Mouse (Mus musculus): Measurements from ENCODE around the gene Galnt10. TPM values are rescaled to one million over a fixed set of nuclear protein-coding genes. Genes with fewer than 3 reads are reported as not detected.

The Galnt10 gene
- polyA plus RNA-seq, 1 experiment, result 22.4 TPM

GRCm38 (mm10) chr11:57696207-57696676 is 51.0 kb downstream of the Galnt10 start:
- H3K27ac ChIP-seq (ENCODE audit: insufficient read depth, low read depth, low read length), result no peak overlapping the region
- H3K4me1 ChIP-seq (ENCODE audit: control insufficient read depth, insufficient read depth, low read length), result peaks cover 8% of the 10 kb centered on the region
- no peak overlapping the region for H3K4me3 ChIP-seq (ENCODE audit: insufficient read depth, low read length)
- TF ChIP-seq CTCF (IDR thresholded peaks at IDR 0.05; ENCODE audit: low read depth, low read length), result no peak
- no peak for TF ChIP-seq POLR2A (IDR thresholded peaks at IDR 0.05; ENCODE audit: borderline replicate concordance, low read depth, low read length)

GRCm38 (mm10) chr11:57696807-57697251 is 51.6 kb downstream of the Galnt10 start:
- Histone ChIP-seq H3K27ac (ENCODE audit: insufficient read depth, low read depth, low read length) (no peak overlapping the region), H3K4me3 (ENCODE audit: insufficient read depth, low read length) (no peak overlapping the region), H3K4me1 (ENCODE audit: control insufficient read depth, insufficient read depth, low read length) (peaks cover 8% of the 10 kb centered on the region)
- TF ChIP-seq CTCF (IDR thresholded peaks at IDR 0.05; ENCODE audit: low read depth, low read length) (no peak), POLR2A (IDR thresholded peaks at IDR 0.05; ENCODE audit: borderline replicate concordance, low read depth, low read length) (no peak)

- Histone ChIP-seq H3K27ac (ENCODE audit: insufficient read depth, low read depth, low read length) (no peak overlapping the region), H3K4me1 (ENCODE audit: control insufficient read depth, insufficient read depth, low read length) (peaks cover 8% of the 10 kb centered on the region), H3K4me3 (ENCODE audit: insufficient read depth, low read length) (no peak overlapping the region)
- TF ChIP-seq CTCF (IDR thresholded peaks at IDR 0.05; ENCODE audit: low read depth, low read length) (no peak), POLR2A (IDR thresholded peaks at IDR 0.05; ENCODE audit: borderline replicate concordance, low read depth, low read length) (no peak)
Measured at GRCm38 (mm10) chr11:57700114-57700513, 54.9 kb downstream of the Galnt10 start.

GRCm38 (mm10) chr11:57701193-57701925 is 56.1 kb downstream of the Galnt10 start:
- Histone ChIP-seq H3K4me3 (ENCODE audit: insufficient read depth, low read length) (no peak overlapping the region), H3K27ac (ENCODE audit: insufficient read depth, low read depth, low read length) (no peak overlapping the region)

GRCm38 (mm10) chr11:57701956-57702355 is 56.7 kb downstream of the Galnt10 start:
- TF ChIP-seq POLR2A (IDR thresholded peaks at IDR 0.05; ENCODE audit: borderline replicate concordance, low read depth, low read length), result no peak
- TF ChIP-seq CTCF (IDR thresholded peaks at IDR 0.05; ENCODE audit: low read depth, low read length), result no peak
- Histone ChIP-seq H3K4me3 (ENCODE audit: insufficient read depth, low read length) (no peak overlapping the region), H3K4me1 (ENCODE audit: control insufficient read depth, insufficient read depth, low read length) (no peaks in the 10 kb centered on the region), H3K27ac (ENCODE audit: insufficient read depth, low read depth, low read length) (no peak overlapping the region)

More at GRCm38 (mm10) chr11:57701193-57701925, 56.1 kb downstream of the Galnt10 start:
- H3K4me1 ChIP-seq (ENCODE audit: control insufficient read depth, insufficient read depth, low read length), result peaks cover 4% of the 10 kb centered on the region
- no peak for TF ChIP-seq POLR2A (IDR thresholded peaks at IDR 0.05; ENCODE audit: borderline replicate concordance, low read depth, low read length)
- no peak for TF ChIP-seq CTCF (IDR thresholded peaks at IDR 0.05; ENCODE audit: low read depth, low read length)

DNA sequence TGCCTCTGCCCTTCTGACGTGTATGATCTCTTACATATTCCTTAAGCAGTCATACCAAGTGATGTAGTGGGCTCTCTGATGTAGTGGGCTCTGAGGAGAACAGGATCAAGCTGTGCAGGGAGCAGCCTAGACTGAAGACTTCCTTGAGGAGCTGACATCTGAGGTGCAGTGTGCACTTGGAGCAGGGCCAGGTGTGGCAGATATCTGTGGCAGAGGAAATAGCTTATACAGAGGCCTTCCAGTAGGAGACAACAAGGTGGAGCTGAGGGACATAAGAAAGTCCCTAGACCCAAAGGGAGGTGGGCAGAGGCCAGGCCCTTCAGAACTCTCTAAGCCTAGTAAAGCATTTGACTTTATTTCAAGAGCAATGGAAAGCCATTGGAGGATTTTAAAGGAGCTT is 61.4 kb downstream of the Galnt10 start:
- 0 out of 2 replicates have a peak, but pooled peaks cover 2% of the 10 kb centered on the region for H3K4me1 ChIP-seq (ENCODE audit: control insufficient read depth, insufficient read depth, low read length)
- no peak overlapping the region for H3K4me3 ChIP-seq (ENCODE audit: insufficient read depth, low read length)
- TF ChIP-seq POLR2A (IDR thresholded peaks at IDR 0.05; ENCODE audit: borderline replicate concordance, low read depth, low read length) (no peak), CTCF (IDR thresholded peaks at IDR 0.05; ENCODE audit: low read depth, low read length) (no peak)
- H3K27ac ChIP-seq (ENCODE audit: insufficient read depth, low read depth, low read length), result no peak overlapping the region

GRCm38 (mm10) chr11:57707114-57707798 is 62.0 kb downstream of the Galnt10 start:
- no peak overlapping the region for H3K27ac ChIP-seq (ENCODE audit: insufficient read depth, low read depth, low read length)
- 0 out of 2 replicates have a peak, but pooled peaks cover 5% of the 10 kb centered on the region for H3K4me1 ChIP-seq (ENCODE audit: control insufficient read depth, insufficient read depth, low read length)
- H3K4me3 ChIP-seq (ENCODE audit: insufficient read depth, low read length), result no peak overlapping the region
- TF ChIP-seq POLR2A (IDR thresholded peaks at IDR 0.05; ENCODE audit: borderline replicate concordance, low read depth, low read length) (no peak), CTCF (IDR thresholded peaks at IDR 0.05; ENCODE audit: low read depth, low read length) (no peak)

DNA sequence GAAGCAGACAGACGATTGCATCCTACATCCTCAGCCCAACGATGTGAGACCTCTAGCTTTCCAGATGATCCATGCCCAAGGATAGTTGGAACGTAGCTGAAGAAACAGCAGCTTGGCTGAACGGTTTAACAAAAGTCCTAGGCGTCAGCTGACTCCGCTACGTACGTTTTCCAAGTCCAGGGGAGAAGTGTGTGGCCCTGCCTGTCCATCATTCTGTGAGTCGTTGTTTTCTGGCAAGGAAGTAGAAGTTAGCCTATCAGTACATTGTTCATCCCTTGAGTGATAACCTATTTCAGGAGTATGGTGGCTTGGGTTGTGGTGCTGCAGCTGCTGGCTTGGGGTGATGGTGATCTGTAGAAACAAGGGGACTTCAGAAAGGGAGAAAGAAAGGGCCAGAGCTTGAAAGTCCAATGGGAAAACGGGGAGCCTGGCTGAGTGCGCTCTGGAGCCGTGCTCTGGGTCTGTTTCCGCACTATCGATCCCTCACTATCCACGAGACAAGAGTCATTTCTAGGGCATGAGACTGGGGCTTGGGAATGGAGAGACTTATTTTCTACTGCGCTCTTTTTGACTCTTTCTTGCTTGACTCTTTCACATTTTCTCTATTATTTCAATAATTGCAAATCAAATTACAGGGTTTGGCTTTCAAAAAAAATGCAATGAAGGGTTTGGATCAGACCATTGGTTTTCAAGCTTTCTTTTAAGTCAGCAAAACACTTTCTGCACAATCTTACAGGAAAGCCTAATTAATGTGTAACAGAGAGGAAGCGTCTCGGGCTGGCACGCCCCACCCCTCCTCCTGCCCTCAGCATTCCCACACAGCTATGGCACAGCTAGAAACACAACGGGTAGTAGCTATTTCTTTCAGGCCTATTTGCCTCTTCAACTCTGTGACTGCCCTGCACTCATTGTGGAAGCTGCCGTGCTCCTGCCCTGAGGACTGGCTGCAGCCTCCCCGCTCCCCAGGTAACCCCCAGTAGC is 63.2 kb downstream of the Galnt10 start:
- 0 out of 2 replicates have a peak, but pooled peaks cover 5% of the 10 kb centered on the region for H3K4me1 ChIP-seq (ENCODE audit: control insufficient read depth, insufficient read depth, low read length)
- no peak overlapping the region for H3K4me3 ChIP-seq (ENCODE audit: insufficient read depth, low read length)
- H3K27ac ChIP-seq (ENCODE audit: insufficient read depth, low read depth, low read length), result no peak overlapping the region
- TF ChIP-seq CTCF (IDR thresholded peaks at IDR 0.05; ENCODE audit: low read depth, low read length), result no peak
- TF ChIP-seq POLR2A (IDR thresholded peaks at IDR 0.05; ENCODE audit: borderline replicate concordance, low read depth, low read length), result no peak

DNA sequence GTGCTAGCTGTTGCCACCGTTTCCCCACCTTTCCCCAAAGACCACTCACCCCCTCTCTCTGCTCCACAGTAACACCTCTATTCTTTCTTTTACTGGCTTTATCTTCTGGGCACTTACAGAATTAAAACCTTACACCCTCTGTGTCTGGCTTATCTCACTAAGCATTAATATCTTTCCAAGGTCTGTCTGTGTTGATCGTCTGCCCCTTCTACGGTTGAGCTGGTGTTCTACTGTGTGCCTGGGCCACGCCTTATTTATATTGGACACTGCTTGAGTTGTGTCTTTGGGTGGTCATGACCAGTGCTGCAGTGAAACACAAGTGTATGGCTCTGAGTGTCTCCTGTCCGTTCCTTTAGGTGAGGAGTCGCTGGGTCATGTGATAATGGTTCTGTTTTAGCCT is 68.7 kb downstream of the Galnt10 start:
- no peak for TF ChIP-seq POLR2A (IDR thresholded peaks at IDR 0.05; ENCODE audit: borderline replicate concordance, low read depth, low read length)
- no peak for TF ChIP-seq CTCF (IDR thresholded peaks at IDR 0.05; ENCODE audit: low read depth, low read length)
- Histone ChIP-seq H3K27ac (ENCODE audit: insufficient read depth, low read depth, low read length) (no peak overlapping the region), H3K4me1 (ENCODE audit: control insufficient read depth, insufficient read depth, low read length) (0 out of 2 replicates have a peak, but pooled peaks cover 5% of the 10 kb centered on the region), H3K4me3 (ENCODE audit: insufficient read depth, low read length) (no peak overlapping the region)
